Mouse (Mus musculus): ENCODE data around the gene Ddx39. TPM values are rescaled to one million over a fixed set of nuclear protein-coding genes. Genes with fewer than 3 reads are reported as not detected.

Gene Ddx39
- polyA plus RNA-seq, 1 experiment from 2014 or later: 191 TPM

- Histone ChIP-seq H3K9me3 (replicated peaks; ENCODE audit: control insufficient read depth, low read length) (no peaks in the 10 kb centered on the region), H3K9ac (replicated peaks; ENCODE audit: low read length) (no peak overlapping the region), H3K4me3 (ENCODE audit: low read depth, low read length) (no peak overlapping the region), H3K27me3 (ENCODE audit: control insufficient read depth, insufficient read depth, low read length) (no peaks in the 10 kb centered on the region), H3K4me2 (ENCODE audit: low read depth, low read length) (no peak overlapping the region), H3K27ac (replicated peaks; ENCODE audit: low read depth, low read length) (no peak overlapping the region), H3K4me1 (ENCODE audit: control insufficient read depth, insufficient read depth, low read length) (no peaks in the 10 kb centered on the region), H3K36me3 (replicated peaks; ENCODE audit: control insufficient read depth, insufficient read depth, low read depth, low read length) (no peaks in the 10 kb centered on the region)
- 76% methylated on average over 6 of the region's 6 CpGs for WGBS
- DNase-seq (ENCODE audit: low spot score) (no peak), ATAC-seq (replicated peaks; ENCODE audit: insufficient number of reproducible peaks, low FRiP score, low TSS enrichment, low read depth) (no peak)
Measured at GRCm38 (mm10) chr8:83757084-83757607, 42.2 kb downstream of the Ddx39 start.

GRCm38 (mm10) chr8:83758298-83758697 is 43.3 kb downstream of the Ddx39 start:
- Histone ChIP-seq H3K9ac (replicated peaks; ENCODE audit: low read length) (no peak overlapping the region), H3K4me3 (ENCODE audit: low read depth, low read length) (no peak overlapping the region), H3K27ac (replicated peaks; ENCODE audit: low read depth, low read length) (no peak overlapping the region), H3K27me3 (ENCODE audit: control insufficient read depth, insufficient read depth, low read length) (no peaks in the 10 kb centered on the region), H3K36me3 (replicated peaks; ENCODE audit: control insufficient read depth, insufficient read depth, low read depth, low read length) (no peaks in the 10 kb centered on the region), H3K4me2 (ENCODE audit: low read depth, low read length) (no peak overlapping the region), H3K9me3 (replicated peaks; ENCODE audit: control insufficient read depth, low read length) (no peaks in the 10 kb centered on the region), H3K4me1 (ENCODE audit: control insufficient read depth, insufficient read depth, low read length) (no peaks in the 10 kb centered on the region)
- no peak for ATAC-seq (replicated peaks; ENCODE audit: insufficient number of reproducible peaks, low FRiP score, low TSS enrichment, low read depth)
- DNase-seq (ENCODE audit: low spot score): no peak
- 63% methylated on average over 5 of the region's 5 CpGs for WGBS

- H3K4me3 ChIP-seq (ENCODE audit: low read depth, low read length): no peak overlapping the region
- H3K9ac ChIP-seq (replicated peaks; ENCODE audit: low read length): no peak overlapping the region
- no peak for DNase-seq (ENCODE audit: low spot score)
- H3K4me2 ChIP-seq (ENCODE audit: low read depth, low read length): no peak overlapping the region
- no peaks in the 10 kb centered on the region for H3K9me3 ChIP-seq (replicated peaks; ENCODE audit: control insufficient read depth, low read length)
- H3K27ac ChIP-seq (replicated peaks; ENCODE audit: low read depth, low read length): no peak overlapping the region
- ATAC-seq (replicated peaks; ENCODE audit: insufficient number of reproducible peaks, low FRiP score, low TSS enrichment, low read depth): no peak
- 74% methylated on average over 2 of the region's 2 CpGs for WGBS
- H3K36me3 ChIP-seq (replicated peaks; ENCODE audit: control insufficient read depth, insufficient read depth, low read depth, low read length): no peaks in the 10 kb centered on the region
- H3K4me1 ChIP-seq (ENCODE audit: control insufficient read depth, insufficient read depth, low read length): no peaks in the 10 kb centered on the region
- no peaks in the 10 kb centered on the region for H3K27me3 ChIP-seq (ENCODE audit: control insufficient read depth, insufficient read depth, low read length)
Measured at GRCm38 (mm10) chr8:83759231-83759759, 44.3 kb downstream of the Ddx39 start.

GRCm38 (mm10) chr8:83764116-83764515 is 49.1 kb downstream of the Ddx39 start:
- Histone ChIP-seq H3K4me3 (ENCODE audit: low read depth, low read length) (no peak overlapping the region), H3K27me3 (ENCODE audit: control insufficient read depth, insufficient read depth, low read length) (no peaks in the 10 kb centered on the region), H3K4me1 (ENCODE audit: control insufficient read depth, insufficient read depth, low read length) (no peaks in the 10 kb centered on the region), H3K4me2 (ENCODE audit: low read depth, low read length) (no peak overlapping the region), H3K36me3 (replicated peaks; ENCODE audit: control insufficient read depth, insufficient read depth, low read depth, low read length) (no peaks in the 10 kb centered on the region), H3K9ac (replicated peaks; ENCODE audit: low read length) (no peak overlapping the region), H3K9me3 (replicated peaks; ENCODE audit: control insufficient read depth, low read length) (no peaks in the 10 kb centered on the region; the same call in 1 of the 2 replicates), H3K27ac (replicated peaks; ENCODE audit: low read depth, low read length) (no peak overlapping the region)
- DNase-seq (ENCODE audit: low spot score): no peak
- 93% methylated on average over 8 of the region's 8 CpGs for WGBS
- ATAC-seq (replicated peaks; ENCODE audit: insufficient number of reproducible peaks, low FRiP score, low TSS enrichment, low read depth): no peak

- Histone ChIP-seq H3K4me3 (ENCODE audit: low read depth, low read length) (no peak overlapping the region), H3K4me1 (ENCODE audit: control insufficient read depth, insufficient read depth, low read length) (no peaks in the 10 kb centered on the region), H3K27me3 (ENCODE audit: control insufficient read depth, insufficient read depth, low read length) (no peaks in the 10 kb centered on the region), H3K36me3 (replicated peaks; ENCODE audit: control insufficient read depth, insufficient read depth, low read depth, low read length) (no peaks in the 10 kb centered on the region), H3K27ac (replicated peaks; ENCODE audit: low read depth, low read length) (no peak overlapping the region), H3K9ac (replicated peaks; ENCODE audit: low read length) (no peak overlapping the region), H3K4me2 (ENCODE audit: low read depth, low read length) (no peak overlapping the region), H3K9me3 (replicated peaks; ENCODE audit: control insufficient read depth, low read length) (no peaks in the 10 kb centered on the region; the same call in 1 of the 2 replicates)
- DNase-seq (ENCODE audit: low spot score) (no peak), ATAC-seq (replicated peaks; ENCODE audit: insufficient number of reproducible peaks, low FRiP score, low TSS enrichment, low read depth) (no peak)
- WGBS: 87% methylated on average over 2 of the region's 2 CpGs
Measured at GRCm38 (mm10) chr8:83764717-83765116, 49.7 kb downstream of the Ddx39 start.

- no peaks in the 10 kb centered on the region for H3K27me3 ChIP-seq (ENCODE audit: control insufficient read depth, insufficient read depth, low read length)
- no peaks in the 10 kb centered on the region; the same call in 1 of the 2 replicates for H3K9me3 ChIP-seq (replicated peaks; ENCODE audit: control insufficient read depth, low read length)
- H3K27ac ChIP-seq (replicated peaks; ENCODE audit: low read depth, low read length): no peak overlapping the region
- H3K36me3 ChIP-seq (replicated peaks; ENCODE audit: control insufficient read depth, insufficient read depth, low read depth, low read length): no peaks in the 10 kb centered on the region
- H3K4me1 ChIP-seq (ENCODE audit: control insufficient read depth, insufficient read depth, low read length): no peaks in the 10 kb centered on the region
- no peak for DNase-seq (ENCODE audit: low spot score)
- no peak overlapping the region for H3K9ac ChIP-seq (replicated peaks; ENCODE audit: low read length)
- no peak for ATAC-seq (replicated peaks; ENCODE audit: insufficient number of reproducible peaks, low FRiP score, low TSS enrichment, low read depth)
- H3K4me2 ChIP-seq (ENCODE audit: low read depth, low read length): no peak overlapping the region
- H3K4me3 ChIP-seq (ENCODE audit: low read depth, low read length): no peak overlapping the region
Measured at GRCm38 (mm10) chr8:83765663-83766062, 50.7 kb downstream of the Ddx39 start.

GRCm38 (mm10) chr8:83767442-83767841 is 52.5 kb downstream of the Ddx39 start:
- Histone ChIP-seq H3K4me1 (ENCODE audit: control insufficient read depth, insufficient read depth, low read length) (no peaks in the 10 kb centered on the region), H3K9me3 (replicated peaks; ENCODE audit: control insufficient read depth, low read length) (no peaks in the 10 kb centered on the region; the same call in 1 of the 2 replicates), H3K36me3 (replicated peaks; ENCODE audit: control insufficient read depth, insufficient read depth, low read depth, low read length) (no peaks in the 10 kb centered on the region), H3K27me3 (ENCODE audit: control insufficient read depth, insufficient read depth, low read length) (no peaks in the 10 kb centered on the region), H3K4me3 (ENCODE audit: low read depth, low read length) (no peak overlapping the region), H3K27ac (replicated peaks; ENCODE audit: low read depth, low read length) (no peak overlapping the region), H3K4me2 (ENCODE audit: low read depth, low read length) (no peak overlapping the region), H3K9ac (replicated peaks; ENCODE audit: low read length) (no peak overlapping the region)
- WGBS: 93% methylated on average over 4 of the region's 4 CpGs
- DNase-seq (ENCODE audit: low spot score): no peak
- ATAC-seq (replicated peaks; ENCODE audit: insufficient number of reproducible peaks, low FRiP score, low TSS enrichment, low read depth): no peak

- no peak for DNase-seq (ENCODE audit: low spot score)
- Histone ChIP-seq H3K36me3 (replicated peaks; ENCODE audit: control insufficient read depth, insufficient read depth, low read depth, low read length) (no peaks in the 10 kb centered on the region), H3K27me3 (ENCODE audit: control insufficient read depth, insufficient read depth, low read length) (no peaks in the 10 kb centered on the region), H3K4me2 (ENCODE audit: low read depth, low read length) (no peak overlapping the region), H3K9me3 (replicated peaks; ENCODE audit: control insufficient read depth, low read length) (no peaks in the 10 kb centered on the region; the same call in 1 of the 2 replicates), H3K4me3 (ENCODE audit: low read depth, low read length) (no peak overlapping the region), H3K9ac (replicated peaks; ENCODE audit: low read length) (no peak overlapping the region), H3K4me1 (ENCODE audit: control insufficient read depth, insufficient read depth, low read length) (no peaks in the 10 kb centered on the region), H3K27ac (replicated peaks; ENCODE audit: low read depth, low read length) (no peak overlapping the region)
- 58% methylated on average over 5 of the region's 5 CpGs for WGBS
- no peak for ATAC-seq (replicated peaks; ENCODE audit: insufficient number of reproducible peaks, low FRiP score, low TSS enrichment, low read depth)
Measured at GRCm38 (mm10) chr8:83768526-83768925, 53.5 kb downstream of the Ddx39 start.

All from embryonic facial prominence, embryonic 11.5 days (tissue).